Mouse (Mus musculus) lung, postnatal 36 days (tissue): ENCODE results near the gene Olfr603.
"Not testable (repeated sequence)": the region's sequence is repeated elsewhere in the genome, so short reads cannot be mapped to it uniquely, and the experiment has no call there.

Experiments used
- DNase-seq: peaks from one replicate; pipeline ENCODE4 v3.0.0; 2022; ENCODE audit warnings: mixed read lengths

Olfr603 gene

DNA sequence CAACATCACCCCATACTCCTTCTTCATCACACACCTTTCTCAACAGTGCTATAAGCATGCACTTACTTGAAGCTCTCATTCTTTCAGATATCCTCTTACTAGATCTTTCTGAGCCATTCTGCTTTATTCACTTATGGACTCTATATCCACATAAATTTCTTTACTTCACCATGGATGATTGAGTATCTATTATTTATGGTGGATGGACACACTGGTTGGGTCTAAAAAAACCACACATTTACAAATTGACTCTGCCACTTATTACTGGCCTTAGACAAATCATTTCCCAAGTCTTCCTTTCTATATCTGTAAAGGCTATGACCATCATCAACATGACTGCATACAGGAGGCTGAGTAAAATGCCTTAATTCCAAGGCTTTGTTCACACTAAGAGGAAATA is at the start of gene Olfr603:
TSS of gene Olfr603 (minus strand) at position 101 of the 400 bp plus-strand sequence.
- no peak for DNase-seq

DNA sequence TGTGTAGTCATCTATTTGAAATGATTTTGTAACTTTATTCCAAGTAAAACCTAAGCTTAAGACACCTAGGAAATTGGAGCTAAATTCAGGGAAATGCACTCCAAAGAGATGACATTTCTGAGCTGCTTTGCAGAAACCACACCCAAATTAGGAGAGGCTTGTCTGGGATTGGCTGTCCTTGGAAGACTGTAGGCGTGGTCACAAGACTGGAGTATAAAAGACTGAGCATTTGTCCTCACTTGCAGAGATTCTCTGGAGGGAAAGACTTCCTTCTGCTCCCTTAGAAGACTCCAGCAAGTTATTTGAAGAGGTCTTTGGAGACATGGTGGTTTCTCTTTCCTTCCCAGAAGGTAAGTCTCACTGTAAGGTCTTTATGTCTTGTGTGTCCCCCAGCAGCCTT is 28.8 kb upstream of the Olfr603 start, which contains the start of gene Usp17lc:
TSS of gene Usp17lc (plus strand) at position 301 of the 400 bp plus-strand sequence.
- not testable (repeated sequence) for DNase-seq

DNA sequence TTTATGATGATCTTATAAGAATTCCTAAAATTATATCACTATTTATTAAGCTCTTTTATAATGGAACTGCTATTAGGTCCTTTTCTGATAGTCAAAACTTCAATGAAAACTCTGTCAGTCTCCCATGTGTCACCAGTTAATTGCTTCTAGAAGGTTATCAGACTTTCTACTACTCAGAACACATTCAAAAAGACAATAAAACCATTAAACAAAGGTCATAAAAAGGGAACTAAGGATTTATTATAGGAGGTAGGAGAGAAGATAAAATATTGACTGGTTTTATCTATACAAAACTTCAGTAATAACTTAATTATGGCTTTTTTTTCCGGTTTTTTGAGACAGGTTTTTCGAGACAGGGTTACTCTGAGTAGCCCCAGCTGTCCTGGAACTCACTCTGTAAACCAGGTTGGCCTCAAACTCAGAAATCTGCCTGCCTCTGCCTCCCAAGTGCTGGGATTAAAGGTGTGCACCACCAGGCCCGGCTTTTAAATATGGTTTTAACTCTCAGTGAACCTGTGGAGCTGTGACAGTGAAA is 20.6 kb upstream of the Olfr603 start:
- DNase-seq = not testable (repeated sequence)

DNA sequence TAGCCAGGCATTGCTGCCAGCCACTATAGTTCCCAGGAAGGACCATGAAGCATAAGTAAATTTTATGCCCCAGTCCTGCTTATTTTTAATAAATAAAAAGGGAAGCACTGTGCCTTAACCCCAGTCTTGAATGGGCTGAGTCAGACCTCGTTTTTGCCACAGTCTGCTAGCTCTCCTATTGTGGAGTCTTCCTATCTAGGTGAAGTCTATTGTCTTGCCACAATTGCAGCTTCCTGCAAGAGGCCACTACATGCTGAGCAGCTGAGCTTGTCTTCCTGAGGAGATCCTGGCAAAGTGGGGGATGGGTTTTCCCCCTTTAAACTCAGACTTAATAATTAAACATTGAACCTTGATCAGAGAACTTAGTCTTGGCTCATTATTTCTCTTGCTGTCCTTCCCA is 13.0 kb upstream of the Olfr603 start:
- DNase-seq = no peak

DNA sequence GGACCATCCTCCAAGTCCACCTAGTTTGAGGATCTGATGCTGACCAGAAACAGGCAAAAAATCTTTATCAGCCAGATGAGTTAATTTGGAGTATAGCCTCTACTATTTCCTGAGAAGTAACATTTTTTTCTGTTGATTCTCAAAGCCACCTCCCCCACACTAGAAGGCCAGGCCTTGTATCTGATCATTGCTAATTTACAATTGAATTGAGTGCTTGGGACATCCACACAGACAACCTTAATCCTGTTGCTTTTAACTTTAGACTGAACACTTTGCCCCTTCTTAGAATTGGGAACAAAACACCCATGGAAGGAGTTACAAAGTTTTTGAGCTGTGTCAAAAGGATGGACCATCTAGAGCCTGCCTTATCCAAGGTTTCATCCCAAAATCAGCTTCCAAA is 11.8 kb upstream of the Olfr603 start:
- no peak for DNase-seq

DNA sequence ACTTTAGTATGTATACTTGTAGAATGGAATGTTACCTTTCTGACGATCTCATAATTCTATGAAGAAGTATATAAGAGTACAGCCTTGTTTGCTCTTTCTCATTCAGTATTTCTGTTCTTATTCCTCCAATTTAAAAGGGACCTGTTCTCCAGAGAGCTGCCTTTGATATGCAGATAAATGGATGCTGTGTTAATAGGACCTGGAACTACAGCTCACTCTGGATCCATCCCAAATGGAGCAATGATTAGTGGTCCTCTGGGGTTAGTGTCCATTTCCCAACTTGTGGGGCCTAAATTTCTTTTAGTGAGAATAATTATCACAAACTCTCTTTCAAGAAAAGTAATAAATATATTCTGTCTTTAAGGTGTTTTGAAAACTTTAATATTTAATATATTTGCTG is 23.4 kb downstream of the Olfr603 start, which contains the start of gene Olfr601:
TSS of gene Olfr601 (minus strand) at position 101 of the 400 bp plus-strand sequence.
- DNase-seq = no peak

DNA sequence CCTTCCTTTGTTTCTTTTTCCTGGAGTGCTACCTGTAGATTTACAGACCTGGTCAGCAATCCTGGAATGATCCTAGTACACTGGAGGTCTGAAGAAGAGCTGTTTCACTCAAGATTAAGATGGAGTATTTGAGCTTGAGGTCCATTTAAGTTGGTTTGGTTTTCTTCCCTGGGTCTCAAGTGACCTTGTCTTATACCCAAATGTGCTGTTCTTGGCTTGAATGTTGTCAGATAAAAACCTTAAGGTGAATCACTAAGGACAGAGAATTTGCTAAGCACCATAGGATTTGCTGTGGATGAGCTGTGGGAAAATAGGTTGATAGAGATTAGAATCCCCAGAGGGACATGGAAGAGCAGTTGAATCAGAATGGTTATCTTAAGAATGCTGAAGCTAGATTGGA is 36.4 kb downstream of the Olfr603 start, which contains the start of gene Olfr600:
TSS of gene Olfr600 (minus strand) at position 101 of the 400 bp plus-strand sequence.
- DNase-seq = no peak

DNA sequence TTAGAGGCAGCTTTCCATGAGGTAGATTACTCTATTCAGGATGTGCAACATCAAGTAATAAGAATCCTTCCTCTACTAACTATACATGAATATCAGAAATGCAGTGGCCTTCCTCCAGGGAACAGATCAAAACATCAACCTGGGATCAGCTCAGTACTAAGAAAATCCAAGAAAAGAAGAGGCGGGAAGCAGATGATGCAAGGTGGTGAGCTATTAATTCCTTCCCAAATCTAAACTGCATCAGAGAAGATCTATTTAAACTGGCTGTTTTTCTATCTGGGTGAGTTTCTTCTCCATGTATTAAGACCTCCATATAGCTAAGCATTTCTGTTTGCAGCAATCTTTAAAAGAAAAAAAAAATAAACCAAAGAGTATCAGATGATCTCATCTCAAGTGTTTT is 50.4 kb downstream of the Olfr603 start, which contains the start of gene Olfr599:
TSS of gene Olfr599 (plus strand) at position 301 of the 400 bp plus-strand sequence.
- DNase-seq = no peak
